Mouse (Mus musculus) forebrain, embryonic 14.5 days (tissue): ENCODE measurements around the gene Mllt1. TPM values are rescaled to one million over a fixed set of nuclear protein-coding genes. Genes with fewer than 3 reads are reported as not detected.
"Not testable (repeated sequence)": the region's sequence is repeated elsewhere in the genome, so short reads cannot be mapped to it uniquely, and the experiment has no call there.

Experiments used
- ATAC-seq: fragments of 200-750 bp; cut with Nextera tagmentation; 2 replicates; pipeline ENCODE4 v1.8.0; 2017; ENCODE audit warnings: mild to moderate bottlenecking, moderate library complexity
- DNase-seq: peaks from one replicate; pipeline ENCODE4 v3.0.0-alpha.2; 2015; ENCODE audit warnings: low spot score
- H3K27ac ChIP-seq: fragments of 300-500 bp; sonication (generic); 2 replicates; pipeline ENCODE4 v1.5.1; 2014; ENCODE audit warnings: low read depth, mild to moderate bottlenecking, control low read depth, low read length, moderate library complexity
- H3K27me3 ChIP-seq: fragments of 300-500 bp; sonication (generic); replicated peaks from 2 replicates; pipeline ENCODE4 v1.6.1; 2014; ENCODE audit warnings: low read length, control low read depth, mixed read lengths; ENCODE audit not compliant: control insufficient read depth, insufficient read depth
- H3K36me3 ChIP-seq: fragments of 300-500 bp; sonication (generic); 2 replicates; pipeline ENCODE4 v1.6.1; 2014; ENCODE audit warnings: low read length, control low read depth; ENCODE audit not compliant: control insufficient read depth, insufficient read depth
- H3K4me1 ChIP-seq: fragments of 300-500 bp; sonication (generic); 2 replicates; pipeline ENCODE4 v1.6.1; 2014; ENCODE audit warnings: antibody characterized with exemption, low read length, control low read depth; ENCODE audit not compliant: control insufficient read depth, insufficient read depth
- H3K4me2 ChIP-seq: fragments of 300-500 bp; sonication (generic); 2 replicates; pipeline ENCODE4 v1.6.1; 2014; ENCODE audit warnings: mild to moderate bottlenecking, control low read depth, low read length
- H3K4me3 ChIP-seq: fragments of 300-500 bp; sonication (generic); 2 replicates; pipeline ENCODE4 v1.5.1; 2014; ENCODE audit warnings: low read depth, low read length, control low read depth
- H3K9ac ChIP-seq: fragments of 300-500 bp; sonication (generic); 2 replicates; pipeline ENCODE4 v1.6.1; 2014; ENCODE audit warnings: mild to moderate bottlenecking, low read length, control low read depth, moderate library complexity
- H3K9me3 ChIP-seq: fragments of 300-500 bp; sonication (generic); replicated peaks from 2 replicates; pipeline ENCODE4 v1.6.1; 2016; ENCODE audit warnings: low read length, control low read depth, mixed read lengths; ENCODE audit not compliant: control insufficient read depth
- WGBS: fragments of 180-500 bp; shearing (Covaris S2); extraction: QIAGEN DNeasy Blood & Tissue Kit; methylation state at CpG from one replicate; pipeline ENCODE4 v1.1.7; 2014; 5-methylcytosine and 5-hydroxymethylcytosine counted together
- polyA plus RNA-seq: library from polyadenylated mRNA; unstranded; fragments of >200 nt; fragmentation: Nextera tagmentation; extraction: Ambion mirVana; gene quantifications from 2 replicates; pipeline ENCODE4 v1.2.1, GENCODE M21; 2014

Gene Mllt1
- polyA plus RNA-seq, 1 experiment from 2014 or later = 45.6 TPM

- no peak overlapping the region for H3K27ac ChIP-seq
- no peaks in the 10 kb centered on the region for H3K4me1 ChIP-seq
- DNase-seq (no peak), ATAC-seq (no peak)
- H3K36me3 ChIP-seq = peaks cover 36% of the 10 kb centered on the region
- H3K4me3 ChIP-seq = no peak overlapping the region
- H3K4me2 ChIP-seq = no peak overlapping the region
- 100% methylated on average over 2 of the region's 2 CpGs for WGBS
- H3K9ac ChIP-seq = no peak overlapping the region
- no peaks in the 10 kb centered on the region for H3K27me3 ChIP-seq
- H3K9me3 ChIP-seq = no peaks in the 10 kb centered on the region
These were observed 9.2 kb downstream of the Mllt1 start for GRCm38 (mm10) chr17:56925998-56926397.

GRCm38 (mm10) chr17:56919725-56920124 is 15.5 kb downstream of the Mllt1 start:
- H3K4me3 ChIP-seq = no peak overlapping the region
- no peak overlapping the region for H3K9ac ChIP-seq
- 0 out of 2 replicates have a peak, but pooled peaks have one; percentile 20 for ATAC-seq
- H3K4me2 ChIP-seq = no peak overlapping the region
- DNase-seq = no peak
- H3K9me3 ChIP-seq = no peaks in the 10 kb centered on the region
- no peaks in the 10 kb centered on the region for H3K27me3 ChIP-seq
- peaks cover 71% of the 10 kb centered on the region for H3K36me3 ChIP-seq
- no peaks in the 10 kb centered on the region for H3K4me1 ChIP-seq
- no peak overlapping the region for H3K27ac ChIP-seq
- WGBS = 85% methylated on average over 3 of the region's 3 CpGs

GRCm38 (mm10) chr17:56917166-56917565 is 18.0 kb downstream of the Mllt1 start:
- no peak for ATAC-seq
- peaks cover 81% of the 10 kb centered on the region for H3K36me3 ChIP-seq

GRCm38 (mm10) chr17:56913444-56913843 is 21.8 kb downstream of the Mllt1 start:
- Histone ChIP-seq H3K4me2 (no peak overlapping the region), H3K9me3 (no peaks in the 10 kb centered on the region), H3K27ac (no peak overlapping the region), H3K36me3 (peaks cover 80% of the 10 kb centered on the region), H3K9ac (no peak overlapping the region), H3K27me3 (no peaks in the 10 kb centered on the region), H3K4me3 (no peak overlapping the region), H3K4me1 (no peaks in the 10 kb centered on the region)
- ATAC-seq = no peak
- no peak for DNase-seq

More at GRCm38 (mm10) chr17:56917166-56917565, 18.0 kb downstream of the Mllt1 start:
- Histone ChIP-seq H3K27me3 (no peaks in the 10 kb centered on the region), H3K4me3 (no peak overlapping the region), H3K9me3 (no peaks in the 10 kb centered on the region), H3K4me2 (no peak overlapping the region), H3K4me1 (no peaks in the 10 kb centered on the region), H3K27ac (no peak overlapping the region), H3K9ac (no peak overlapping the region)
- 93% methylated on average over 2 of the region's 2 CpGs for WGBS
- no peak for DNase-seq

GRCm38 (mm10) chr17:56913023-56913422 is 22.2 kb downstream of the Mllt1 start:
- Histone ChIP-seq H3K9me3 (no peaks in the 10 kb centered on the region), H3K27ac (no peak overlapping the region), H3K4me3 (no peak overlapping the region), H3K36me3 (peaks cover 79% of the 10 kb centered on the region), H3K27me3 (no peaks in the 10 kb centered on the region), H3K4me1 (no peaks in the 10 kb centered on the region), H3K9ac (no peak overlapping the region), H3K4me2 (no peak overlapping the region)
- DNase-seq = no peak
- ATAC-seq = no peak
- 91% methylated on average over 3 of the region's 3 CpGs for WGBS

GRCm38 (mm10) chr17:56909764-56910163 is 25.5 kb downstream of the Mllt1 start:
- not testable (repeated sequence) for H3K9ac ChIP-seq, ATAC-seq, H3K27me3 ChIP-seq, H3K4me3 ChIP-seq, H3K27ac ChIP-seq, DNase-seq, H3K9me3 ChIP-seq, H3K4me1 ChIP-seq, H3K4me2 ChIP-seq
- 82% methylated on average over 2 of the region's 2 CpGs for whole genome bisulfite sequencing
- peaks cover 80% of the 10 kb centered on the region for H3K36me3 ChIP-seq

GRCm38 (mm10) chr17:56907887-56908286 is 27.3 kb downstream of the Mllt1 start:
- 90% methylated on average over 9 of the region's 9 CpGs for WGBS
- Histone ChIP-seq H3K27me3 (no peaks in the 10 kb centered on the region), H3K9me3 (no peaks in the 10 kb centered on the region), H3K27ac (no peak overlapping the region), H3K4me2 (no peak overlapping the region), H3K4me1 (no peaks in the 10 kb centered on the region), H3K4me3 (no peak overlapping the region), H3K36me3 (peaks cover 78% of the 10 kb centered on the region), H3K9ac (no peak overlapping the region)
- DNase-seq = no peak
- no peak for ATAC-seq

- H3K36me3 ChIP-seq = peaks cover 79% of the 10 kb centered on the region
- no peak for DNase-seq
- H3K27ac ChIP-seq = no peak overlapping the region
- ATAC-seq = no peak
- no peaks in the 10 kb centered on the region for H3K9me3 ChIP-seq
- H3K27me3 ChIP-seq = no peaks in the 10 kb centered on the region
- 94% methylated on average over 5 of the region's 5 CpGs for WGBS
- no peaks in the 10 kb centered on the region for H3K4me1 ChIP-seq
- H3K4me3 ChIP-seq = no peak overlapping the region
- H3K4me2 ChIP-seq = no peak overlapping the region
- H3K9ac ChIP-seq = no peak overlapping the region
These were observed 28.1 kb downstream of the Mllt1 start for GRCm38 (mm10) chr17:56907096-56907495.

GRCm38 (mm10) chr17:56906166-56906565 is 29.0 kb downstream of the Mllt1 start:
- no peak overlapping the region for H3K27ac ChIP-seq
- no peaks in the 10 kb centered on the region for H3K9me3 ChIP-seq
- H3K4me3 ChIP-seq = no peak overlapping the region
- peaks cover 80% of the 10 kb centered on the region for H3K36me3 ChIP-seq
- no peak overlapping the region for H3K4me2 ChIP-seq
- no peak overlapping the region for H3K9ac ChIP-seq
- H3K4me1 ChIP-seq = no peaks in the 10 kb centered on the region
- no peaks in the 10 kb centered on the region for H3K27me3 ChIP-seq
- DNase-seq (no peak), ATAC-seq (no peak)
- WGBS = 92% methylated on average over 3 of the region's 3 CpGs
